Mouse (Mus musculus): Measurements from ENCODE around the gene Brca2. TPM values are rescaled to one million over a fixed set of nuclear protein-coding genes. Genes with fewer than 3 reads are reported as not detected.

Brca2 gene
- polyA plus RNA-seq, 1 experiment from 2014 or later = 4.2 TPM

- no peak overlapping the region for H3K4me3 ChIP-seq (ENCODE audit: inconsistent target)
- WGBS (ENCODE audit: missing documents) = 38% methylated on average over 6 of the region's 6 CpGs
- peaks cover 26% of the 10 kb centered on the region for H3K36me3 ChIP-seq (ENCODE audit: inconsistent target)
- H3K79me2 ChIP-seq (ENCODE audit: inconsistent target) = peaks cover 68% of the 10 kb centered on the region; the same call in 1 of the 2 replicates
- H3K27ac ChIP-seq = no peak overlapping the region
Observed at GRCm38 (mm10) chr5:150578613-150579171, 56.3 kb downstream of the Brca2 start.

GRCm38 (mm10) chr5:150581180-150581579, 58.8 kb downstream of the Brca2 start:
- Histone ChIP-seq H3K4me3 (ENCODE audit: inconsistent target) (no peak overlapping the region), H3K79me2 (ENCODE audit: inconsistent target) (peaks cover 93% of the 10 kb centered on the region; the same call in 1 of the 2 replicates), H3K36me3 (ENCODE audit: inconsistent target) (peaks cover 8% of the 10 kb centered on the region), H3K27ac (no peak overlapping the region)
- WGBS (ENCODE audit: missing documents) = 85% methylated on average over 6 of the region's 6 CpGs

- WGBS (ENCODE audit: missing documents) = 94% methylated on average over 5 of the region's 5 CpGs
- H3K27ac ChIP-seq = 0 out of 2 replicates have a peak overlapping the region, but pooled peaks have one; percentile 8
- no peak overlapping the region for H3K4me3 ChIP-seq (ENCODE audit: inconsistent target)
- no peaks in the 10 kb centered on the region for H3K36me3 ChIP-seq (ENCODE audit: inconsistent target)
- peaks cover 100% of the 10 kb centered on the region; the same call in 1 of the 2 replicates for H3K79me2 ChIP-seq (ENCODE audit: inconsistent target)
Observed at GRCm38 (mm10) chr5:150583181-150583580, 60.8 kb downstream of the Brca2 start.

- Histone ChIP-seq H3K36me3 (ENCODE audit: inconsistent target) (no peaks in the 10 kb centered on the region), H3K27ac (0 out of 2 replicates have a peak overlapping the region, but pooled peaks have one; percentile 8), H3K4me3 (ENCODE audit: inconsistent target) (no peak overlapping the region), H3K79me2 (ENCODE audit: inconsistent target) (peaks cover 100% of the 10 kb centered on the region; the same call in 1 of the 2 replicates)
- whole genome bisulfite sequencing (ENCODE audit: missing documents) = 62% methylated on average over 5 of the region's 5 CpGs
Observed at GRCm38 (mm10) chr5:150583622-150584336, 61.3 kb downstream of the Brca2 start.

- Histone ChIP-seq H3K79me2 (ENCODE audit: inconsistent target) (peaks cover 100% of the 10 kb centered on the region; the same call in 1 of the 2 replicates), H3K4me3 (ENCODE audit: inconsistent target) (no peak overlapping the region), H3K27ac (0 out of 2 replicates have a peak overlapping the region, but pooled peaks have one; percentile 8), H3K36me3 (ENCODE audit: inconsistent target) (no peaks in the 10 kb centered on the region)
- WGBS (ENCODE audit: missing documents) = 72% methylated on average over 4 of the region's 6 CpGs
Observed at GRCm38 (mm10) chr5:150584337-150584729, 61.9 kb downstream of the Brca2 start.

DNA sequence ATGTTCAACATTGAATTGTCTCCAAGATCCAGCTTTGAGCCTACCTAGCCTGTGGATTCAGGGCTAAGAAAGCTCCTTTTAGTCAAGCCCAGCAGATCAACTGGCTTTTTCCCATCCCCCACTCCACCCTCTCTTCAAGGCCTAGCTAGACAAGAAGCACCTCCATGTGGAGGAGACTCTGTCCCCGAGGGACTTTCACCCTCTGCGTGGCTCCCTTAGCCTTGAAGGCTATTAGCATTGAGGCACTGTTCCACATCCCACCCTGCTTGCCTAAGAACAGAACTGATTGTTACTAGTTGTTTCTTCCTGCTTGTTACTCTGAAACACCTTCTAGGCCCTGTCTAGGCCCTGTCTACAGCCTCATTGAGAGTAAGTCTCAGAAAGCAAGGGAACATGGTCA, 67.5 kb downstream of the Brca2 start:
- peaks cover 8% of the 10 kb centered on the region; the same call in 1 of the 2 replicates for H3K36me3 ChIP-seq (ENCODE audit: inconsistent target)
- H3K27ac ChIP-seq = no peak overlapping the region
- 94% methylated on average over 2 of the region's 2 CpGs for WGBS (ENCODE audit: missing documents)
- peaks cover 77% of the 10 kb centered on the region for H3K79me2 ChIP-seq (ENCODE audit: inconsistent target)
- no peak overlapping the region for H3K4me3 ChIP-seq (ENCODE audit: inconsistent target)

- 30% methylated on average over 12 of the region's 13 CpGs for WGBS (ENCODE audit: missing documents)
Observed at GRCm38 (mm10) chr5:150592186-150592903, 69.9 kb downstream of the Brca2 start.

GRCm38 (mm10) chr5:150592904-150593755, 70.7 kb downstream of the Brca2 start:
- H3K27ac ChIP-seq = peak overlapping the region; percentile 80
- peak overlapping the region; percentile 67 for H3K4me3 ChIP-seq (ENCODE audit: inconsistent target)
- H3K79me2 ChIP-seq (ENCODE audit: inconsistent target) = peaks cover 45% of the 10 kb centered on the region
- 2% methylated on average over 40 of the region's 40 CpGs for WGBS (ENCODE audit: missing documents)
- H3K36me3 ChIP-seq (ENCODE audit: inconsistent target) = peaks cover 8% of the 10 kb centered on the region; the same call in 1 of the 2 replicates

More at GRCm38 (mm10) chr5:150592186-150592903, 69.9 kb downstream of the Brca2 start:
- Histone ChIP-seq H3K79me2 (ENCODE audit: inconsistent target) (peaks cover 53% of the 10 kb centered on the region), H3K36me3 (ENCODE audit: inconsistent target) (peaks cover 8% of the 10 kb centered on the region; the same call in 1 of the 2 replicates), H3K27ac (peak overlapping the region; percentile 80), H3K4me3 (ENCODE audit: inconsistent target) (peak overlapping the region; percentile 67)

GRCm38 (mm10) chr5:150593756-150594648, 71.6 kb downstream of the Brca2 start:
- Histone ChIP-seq H3K4me3 (ENCODE audit: inconsistent target) (peak overlapping the region; percentile 67), H3K79me2 (ENCODE audit: inconsistent target) (peaks cover 36% of the 10 kb centered on the region), H3K27ac (peak overlapping the region; percentile 72; the same call in 1 of the 2 replicates), H3K36me3 (ENCODE audit: inconsistent target) (peaks cover 8% of the 10 kb centered on the region; the same call in 1 of the 2 replicates)
- under 1% methylated on average over 94 of the region's 102 CpGs for WGBS (ENCODE audit: missing documents)

GRCm38 (mm10) chr5:150594649-150595339, 72.4 kb downstream of the Brca2 start:
- WGBS (ENCODE audit: missing documents) = 16% methylated on average over 17 of the region's 17 CpGs
- peaks cover 8% of the 10 kb centered on the region; the same call in 1 of the 2 replicates for H3K36me3 ChIP-seq (ENCODE audit: inconsistent target)
- H3K27ac ChIP-seq = peak overlapping the region; percentile 72

DNA sequence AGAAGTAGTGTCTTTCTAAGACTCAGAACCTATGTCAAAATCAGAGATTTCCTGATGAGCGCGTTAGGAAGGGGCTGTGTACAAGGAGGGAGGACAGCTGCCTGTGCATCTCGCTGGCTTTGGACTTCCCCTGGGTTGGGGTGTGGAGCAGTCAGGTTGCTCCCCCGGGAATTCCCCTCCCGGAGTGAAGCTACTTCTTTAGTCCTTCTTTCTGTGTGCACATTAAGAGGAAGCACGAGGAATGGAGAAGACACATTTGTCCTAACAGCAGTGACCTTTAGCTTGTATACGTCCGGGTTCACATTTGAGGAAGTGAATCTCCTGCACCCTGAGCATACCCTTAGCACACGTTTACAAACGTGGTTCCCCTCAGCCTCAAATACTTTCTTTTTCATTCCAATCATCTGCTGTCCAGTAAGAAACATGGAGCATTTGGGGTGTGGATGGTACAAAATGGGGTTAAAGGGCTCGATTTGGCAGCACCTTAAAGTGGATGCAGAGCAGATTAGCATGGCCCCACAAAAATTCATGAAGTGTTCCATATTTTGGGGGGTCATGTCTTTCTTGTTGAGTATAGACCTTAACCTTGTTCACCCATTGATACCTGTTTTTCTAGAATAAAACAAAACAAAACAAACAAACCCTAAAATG, 73.1 kb downstream of the Brca2 start:
- Histone ChIP-seq H3K79me2 (ENCODE audit: inconsistent target) (peaks cover 22% of the 10 kb centered on the region), H3K27ac (peak overlapping the region; percentile 72), H3K4me3 (ENCODE audit: inconsistent target) (peak overlapping the region; percentile 35; the same call in 1 of the 2 replicates), H3K36me3 (ENCODE audit: inconsistent target) (peaks cover 7% of the 10 kb centered on the region; the same call in 1 of the 2 replicates)
- WGBS (ENCODE audit: missing documents) = 9% methylated on average over 11 of the region's 11 CpGs

More at GRCm38 (mm10) chr5:150594649-150595339, 72.4 kb downstream of the Brca2 start:
- peaks cover 28% of the 10 kb centered on the region for H3K79me2 ChIP-seq (ENCODE audit: inconsistent target)
- H3K4me3 ChIP-seq (ENCODE audit: inconsistent target) = peak overlapping the region; percentile 35

DNA sequence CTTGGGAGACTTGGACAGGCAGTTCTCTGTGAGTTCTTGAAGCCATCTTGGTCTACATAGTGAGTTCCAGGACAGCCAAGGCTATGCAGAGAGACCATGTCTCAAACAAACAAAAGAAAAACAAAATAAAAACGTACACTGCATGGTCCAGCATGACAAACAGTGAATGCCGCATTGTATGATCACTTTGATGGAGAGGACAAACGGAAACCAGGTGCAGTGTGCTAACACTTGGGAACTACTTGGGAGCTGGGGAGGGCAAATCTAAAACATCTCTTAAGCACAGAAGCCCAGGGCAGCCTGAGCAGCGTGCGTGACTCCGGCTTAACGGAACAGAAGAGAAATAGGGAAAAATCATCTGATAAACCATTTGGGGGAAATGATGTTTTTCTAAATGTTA, 74.7 kb downstream of the Brca2 start, which contains the start of gene N4bp2l1:
N4bp2l1 (minus strand) TSS at position 101 of the 400 bp plus-strand sequence.
- WGBS (ENCODE audit: missing documents) = 97% methylated on average over 7 of the region's 7 CpGs
- Histone ChIP-seq H3K4me3 (ENCODE audit: inconsistent target) (no peak within 1 kb of the TSS), H3K27ac (peak within 1 kb of the TSS; percentile 72), H3K79me2 (ENCODE audit: inconsistent target) (peaks cover 6% of the 10 kb centered on the region), H3K36me3 (ENCODE audit: inconsistent target) (no peaks in the 10 kb centered on the region)
